Mouse (Mus musculus) cerebellum, adult (tissue): Measurements from ENCODE around the gene Ehmt1.

Experiments
- ATAC-seq: cut with Nextera tagmentation; 2 replicates; pipeline ENCODE4 v1.9.2; 2017; ENCODE audit warnings: mild to moderate bottlenecking, moderate library complexity, mixed read lengths; ENCODE audit not compliant: insufficient number of reproducible peaks, low FRiP score, low TSS enrichment

Gene Ehmt1

DNA sequence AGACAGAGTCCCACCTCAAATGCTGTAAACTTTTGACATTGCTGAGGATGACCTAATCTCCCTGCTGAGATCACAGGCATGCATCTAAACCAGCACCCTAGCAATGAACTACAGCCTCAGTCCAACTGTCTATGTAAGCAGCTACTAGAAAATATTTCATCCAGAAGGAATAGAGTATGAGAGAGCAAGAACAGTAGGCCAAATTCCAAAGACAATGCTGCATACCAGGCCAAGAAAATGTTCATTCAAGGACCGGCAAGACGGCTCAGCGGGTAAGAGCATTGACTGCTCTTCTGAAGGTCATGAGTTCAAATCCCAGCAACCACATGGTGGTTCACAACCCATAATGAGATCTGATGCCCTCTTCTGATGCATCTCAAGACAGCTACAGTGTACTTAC, 4.7 kb downstream of the Ehmt1 start:
- ATAC-seq = no peak

DNA sequence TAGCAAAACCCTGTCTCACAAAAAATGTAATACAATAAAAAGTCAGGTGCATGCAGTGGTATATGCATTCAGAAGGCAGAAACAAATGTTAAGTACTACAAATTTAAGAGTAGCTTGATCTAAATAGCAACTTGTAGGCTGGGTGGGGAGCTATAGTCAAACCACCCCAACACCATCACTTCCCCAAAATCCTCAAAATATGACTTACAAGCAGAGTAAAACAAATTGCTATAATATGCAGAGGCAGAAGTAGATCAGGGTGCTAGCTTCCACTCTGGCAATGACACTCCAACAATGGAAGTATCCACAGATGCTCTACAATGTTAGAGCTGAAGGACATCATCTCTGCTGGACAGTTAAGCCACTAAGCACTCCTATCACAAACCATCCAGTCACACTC, 6.8 kb downstream of the Ehmt1 start:
- ATAC-seq = no peak

DNA sequence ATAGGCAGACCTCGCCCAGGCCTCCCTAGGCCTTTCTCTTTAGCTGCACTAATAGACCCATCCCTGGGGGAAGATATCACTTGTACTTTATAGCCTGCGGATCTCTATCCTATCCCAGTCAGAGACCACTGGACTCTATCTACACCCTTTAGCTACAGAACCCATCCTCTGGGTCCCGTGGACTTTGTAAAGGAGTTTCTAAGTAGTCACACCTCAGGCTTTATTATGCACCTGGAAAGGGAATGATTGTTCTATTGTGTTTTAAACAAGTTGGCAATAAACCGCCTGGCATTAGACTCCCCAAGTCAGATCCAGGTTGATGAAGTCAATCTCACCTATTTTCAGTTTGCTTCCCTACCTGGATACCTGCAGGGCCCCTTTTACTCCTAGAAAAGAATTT, 7.2 kb downstream of the Ehmt1 start:
- no peak for ATAC-seq

DNA sequence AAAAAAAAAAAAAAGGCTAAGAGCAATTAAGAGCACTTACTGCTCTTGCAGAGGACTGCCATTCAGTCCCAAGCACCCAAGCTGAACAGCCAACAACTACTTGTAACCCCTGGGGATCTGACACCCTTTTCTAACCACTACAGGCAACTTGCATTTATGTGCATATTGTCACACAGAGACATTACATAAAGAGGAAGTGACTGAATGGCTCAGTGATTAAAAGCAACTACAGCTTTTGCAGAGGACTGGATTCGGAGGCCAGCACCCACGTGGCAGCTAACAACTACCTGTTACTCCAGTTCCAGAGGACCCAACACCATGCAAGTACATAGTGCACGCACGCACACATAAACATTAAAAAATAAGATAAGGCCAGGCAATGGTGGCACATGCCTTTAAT, 8.9 kb downstream of the Ehmt1 start:
- ATAC-seq = no peak

DNA sequence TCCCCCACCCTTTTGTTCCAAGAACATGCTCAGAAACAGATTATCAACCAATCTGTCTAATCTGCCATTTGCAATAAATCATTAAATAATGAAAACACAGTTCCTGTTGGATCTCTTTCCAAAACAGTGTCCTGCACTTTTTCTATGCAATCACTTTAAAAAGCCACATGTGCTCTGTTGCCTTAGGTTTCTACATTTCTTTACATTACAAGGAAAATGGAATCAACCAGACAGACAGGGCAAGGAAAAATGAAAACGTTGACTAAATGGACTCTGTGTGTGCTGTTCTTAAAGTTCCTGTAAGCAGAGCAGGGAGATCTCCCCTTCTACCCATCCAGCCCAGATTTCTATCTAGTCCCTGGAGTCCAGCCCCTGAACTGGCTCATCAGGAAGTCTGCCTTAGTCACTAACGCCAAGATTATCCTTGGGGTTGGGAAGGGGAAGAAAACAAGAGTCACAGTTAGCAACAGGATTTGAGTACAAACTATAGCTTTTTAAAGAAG, 13.7 kb downstream of the Ehmt1 start:
- ATAC-seq = no peak

GRCm38 (mm10) chr2:24904823-24905652, 14.4 kb downstream of the Ehmt1 start:
- no peak for ATAC-seq

DNA sequence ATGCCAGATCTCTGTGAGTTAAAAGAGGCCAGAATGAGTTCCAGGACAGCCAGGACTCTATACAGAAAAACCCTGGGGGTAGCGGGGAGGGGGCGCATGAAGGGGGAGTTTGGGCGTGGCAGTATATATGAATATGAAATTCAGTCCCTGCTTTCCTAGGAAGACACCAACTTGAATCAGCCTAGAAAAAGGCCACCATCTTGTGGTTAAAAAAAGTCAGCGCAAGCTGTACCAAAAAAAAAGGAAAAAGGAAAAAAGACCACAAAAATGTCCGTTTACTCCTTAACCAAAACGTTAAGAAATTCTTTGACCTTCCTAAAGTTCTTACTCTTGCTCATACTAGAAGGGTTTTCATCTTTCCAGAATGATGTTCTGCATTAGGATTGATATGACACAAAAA, 16.4 kb downstream of the Ehmt1 start:
- no peak for ATAC-seq

- no peak for ATAC-seq
These were observed 18.4 kb downstream of the Ehmt1 start for GRCm38 (mm10) chr2:24901055-24901454.

GRCm38 (mm10) chr2:24899292-24899691, 20.1 kb downstream of the Ehmt1 start:
- ATAC-seq = no peak

DNA sequence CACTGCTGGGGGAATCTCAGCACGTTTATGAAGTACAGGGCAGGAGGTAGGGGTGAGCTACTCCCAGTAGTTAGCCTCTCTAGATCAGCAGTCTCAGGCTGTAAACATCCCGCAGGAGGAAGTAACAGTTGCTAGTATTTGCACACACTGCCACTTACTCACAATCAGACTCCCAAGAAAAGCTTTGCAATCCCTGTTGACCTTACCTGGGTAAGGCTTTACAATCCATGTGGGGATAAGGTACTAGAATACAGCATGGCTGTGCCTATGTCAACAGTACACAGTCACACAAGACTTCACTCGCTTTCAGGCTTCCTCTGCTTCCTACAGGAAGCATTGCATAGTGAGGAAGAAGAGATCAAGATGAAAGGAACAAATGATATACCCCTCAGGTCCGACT, 22.7 kb downstream of the Ehmt1 start:
- no peak for ATAC-seq

- no peak for ATAC-seq
These were observed 25.2 kb downstream of the Ehmt1 start for GRCm38 (mm10) chr2:24894211-24894610.

GRCm38 (mm10) chr2:24892318-24892717, 27.1 kb downstream of the Ehmt1 start:
- ATAC-seq = no peak

GRCm38 (mm10) chr2:24890541-24891447, 28.6 kb downstream of the Ehmt1 start:
- ATAC-seq = no peak

DNA sequence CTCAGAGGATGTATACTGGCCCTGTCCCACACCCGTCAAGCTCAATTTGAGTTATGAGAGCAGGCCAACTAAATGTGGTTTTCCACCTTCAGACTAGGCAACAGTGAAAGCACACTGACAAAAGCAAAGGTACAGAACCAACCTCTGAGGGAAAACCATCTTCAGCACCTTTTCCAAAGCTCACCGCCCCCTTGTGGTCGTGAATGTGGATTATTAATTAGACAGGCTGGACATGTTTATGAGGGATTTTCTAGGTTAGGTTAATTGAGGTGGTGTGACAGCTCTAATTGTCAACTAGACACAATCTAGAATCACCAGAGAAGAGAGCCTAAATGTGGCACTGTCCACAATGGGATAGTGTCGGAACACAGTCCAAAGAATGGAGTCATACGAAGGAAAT, 30.5 kb downstream of the Ehmt1 start:
- ATAC-seq = no peak

DNA sequence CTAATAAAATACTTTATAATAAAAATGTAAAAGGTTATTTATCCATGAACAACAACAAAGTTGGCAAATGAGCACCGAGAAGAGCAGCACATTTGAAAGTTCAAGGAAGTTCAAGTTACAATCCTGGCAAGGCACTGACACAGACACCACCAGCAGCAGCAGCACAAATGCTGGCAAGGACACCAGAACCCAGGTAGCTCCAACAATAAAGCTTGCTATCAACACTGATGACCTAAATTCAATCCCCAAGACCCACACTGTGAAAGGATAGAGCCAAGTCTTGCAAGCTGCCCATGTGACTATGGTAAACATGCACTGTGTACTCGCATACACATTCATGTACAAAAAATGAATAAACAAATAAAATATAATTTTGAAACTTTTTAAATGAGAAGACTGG, 38.7 kb downstream of the Ehmt1 start:
- ATAC-seq = no peak

DNA sequence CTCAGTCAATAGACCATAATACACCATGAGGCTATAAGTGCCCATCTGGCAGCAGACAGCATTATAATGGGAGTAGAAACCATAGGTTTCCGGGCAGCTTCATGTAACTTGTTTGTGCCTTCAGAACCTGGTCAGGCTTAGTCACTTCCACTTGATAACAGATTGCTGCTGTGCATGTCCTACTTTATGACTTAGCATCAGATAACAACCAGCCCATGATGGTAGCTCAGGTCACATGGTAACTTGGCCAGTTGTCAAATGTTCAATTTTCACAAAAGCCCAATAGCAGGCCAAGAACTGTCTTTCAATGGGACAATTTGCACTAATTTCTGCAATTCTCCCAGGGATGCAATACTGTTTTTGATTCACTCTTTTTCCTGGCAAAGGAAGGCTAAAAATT, 48.5 kb downstream of the Ehmt1 start:
- no peak for ATAC-seq

GRCm38 (mm10) chr2:24863010-24863409, 56.4 kb downstream of the Ehmt1 start:
- ATAC-seq = no peak

GRCm38 (mm10) chr2:24852408-24852807, 67.0 kb downstream of the Ehmt1 start:
- ATAC-seq = no peak

DNA sequence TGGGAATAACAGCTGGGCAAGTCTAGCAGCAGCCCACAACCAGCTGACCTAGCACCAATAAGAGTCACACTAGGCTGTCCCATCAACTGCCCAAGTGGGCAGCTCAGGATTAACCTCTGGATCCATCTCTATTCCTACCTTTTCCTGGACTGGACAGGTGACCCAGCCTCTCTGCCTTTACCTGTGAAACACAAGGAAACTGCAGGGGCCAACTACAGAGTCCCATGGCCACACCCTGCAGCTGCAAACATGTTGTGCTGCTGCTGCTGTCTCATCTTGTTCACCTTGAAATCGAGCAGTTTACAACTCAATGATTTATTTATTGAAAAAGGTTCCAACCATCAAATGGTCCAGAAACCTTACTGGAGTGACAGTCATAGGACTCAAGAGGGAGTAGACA, 72.9 kb downstream of the Ehmt1 start:
- ATAC-seq = no peak

- ATAC-seq = no peak
These were observed 74.2 kb downstream of the Ehmt1 start for GRCm38 (mm10) chr2:24845256-24845655.

GRCm38 (mm10) chr2:24830614-24831013, 88.8 kb downstream of the Ehmt1 start:
- no peak for ATAC-seq
